Mouse (Mus musculus) midbrain, embryonic 13.5 days (tissue): ENCODE results near the gene Neu1. TPM values are rescaled to one million over a fixed set of nuclear protein-coding genes. Genes with fewer than 3 reads are reported as not detected.
"Not testable (repeated sequence)": the region's sequence is repeated elsewhere in the genome, so short reads cannot be mapped to it uniquely, and the experiment has no call there.

Experiments
- ATAC-seq: fragments of 200-750 bp; cut with Nextera tagmentation; 2 replicates; pipeline ENCODE4 v1.8.0; 2017; ENCODE audit warnings: mild to moderate bottlenecking, moderate TSS enrichment, moderate library complexity
- H3K27ac ChIP-seq: fragments of 300-500 bp; sonication (generic); 2 replicates; pipeline ENCODE4 v1.5.1; 2015; ENCODE audit warnings: inconsistent platforms, mild to moderate bottlenecking, moderate library complexity
- H3K27me3 ChIP-seq: fragments of 300-500 bp; sonication (generic); 2 replicates; pipeline ENCODE4 v1.6.1; 2015; ENCODE audit warnings: mild to moderate bottlenecking, inconsistent platforms
- H3K36me3 ChIP-seq: fragments of 300-500 bp; sonication (generic); 2 replicates; pipeline ENCODE4 v1.6.1; 2015; ENCODE audit warnings: mild to moderate bottlenecking, inconsistent platforms
- H3K4me1 ChIP-seq: fragments of 300-500 bp; sonication (generic); replicated peaks from 2 replicates; pipeline ENCODE4 v1.6.1; 2015; ENCODE audit warnings: inconsistent platforms
- H3K4me2 ChIP-seq: fragments of 300-500 bp; sonication (generic); replicated peaks from 2 replicates; pipeline ENCODE4 v1.6.1; 2015; ENCODE audit warnings: moderate library complexity, mild to moderate bottlenecking, inconsistent platforms
- H3K4me3 ChIP-seq: fragments of 300-500 bp; sonication (generic); replicated peaks from 2 replicates; pipeline ENCODE4 v1.5.1; 2015; ENCODE audit warnings: mild to moderate bottlenecking, inconsistent platforms
- H3K9ac ChIP-seq: fragments of 300-500 bp; sonication (generic); replicated peaks from 2 replicates; pipeline ENCODE4 v1.6.1; 2015; ENCODE audit warnings: mild to moderate bottlenecking, inconsistent platforms
- H3K9me3 ChIP-seq: fragments of 300-500 bp; sonication (generic); 2 replicates; pipeline ENCODE4 v1.6.1; 2016; ENCODE audit warnings: mild to moderate bottlenecking, inconsistent platforms
- WGBS: fragments of 180-500 bp; shearing (Covaris S2); methylation state at CpG from one replicate; pipeline ENCODE4 v1.1.7; 2015; 5-methylcytosine and 5-hydroxymethylcytosine counted together
- polyA plus RNA-seq: library from polyadenylated mRNA; unstranded; fragments of >200 nt; fragmentation: Nextera tagmentation; extraction: Ambion mirVana; gene quantifications from 2 replicates; pipeline ENCODE4 v1.2.1, GENCODE M21; 2015

The Neu1 gene
- polyA plus RNA-seq, 1 experiment from 2014 or later: 25.9 TPM

DNA sequence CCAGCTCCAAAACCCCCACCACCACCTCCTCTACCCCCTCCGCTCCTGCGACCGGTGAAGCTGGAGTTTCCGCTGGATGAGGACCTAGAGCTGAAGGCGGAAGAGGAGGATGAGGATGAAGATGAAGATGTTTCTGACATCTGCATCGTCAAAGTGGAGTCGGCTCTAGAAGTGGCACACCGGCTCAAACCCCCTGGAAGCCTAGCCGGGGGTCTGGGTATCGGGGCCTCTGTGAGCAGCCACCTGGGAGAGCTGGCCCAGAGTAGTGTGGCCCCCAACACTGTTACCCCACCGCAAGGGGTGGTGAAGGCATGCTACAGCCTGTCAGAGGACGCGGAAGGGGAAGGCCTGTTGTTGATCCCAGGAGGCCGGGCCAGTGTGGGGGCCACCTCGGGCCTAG, 35.3 kb upstream of the Neu1 start:
- H3K27me3 ChIP-seq: no peaks in the 10 kb centered on the region
- H3K36me3 ChIP-seq: peaks cover 11% of the 10 kb centered on the region
- H3K4me2 ChIP-seq: peak overlapping the region; percentile 99
- peak overlapping the region; percentile 86 for H3K4me3 ChIP-seq
- H3K4me1 ChIP-seq: peaks cover 50% of the 10 kb centered on the region
- no peak for ATAC-seq
- H3K9me3 ChIP-seq: no peaks in the 10 kb centered on the region
- WGBS: 94% methylated on average over 15 of the region's 15 CpGs
- H3K9ac ChIP-seq: peak overlapping the region; percentile 97
- peak overlapping the region; percentile 95 for H3K27ac ChIP-seq

DNA sequence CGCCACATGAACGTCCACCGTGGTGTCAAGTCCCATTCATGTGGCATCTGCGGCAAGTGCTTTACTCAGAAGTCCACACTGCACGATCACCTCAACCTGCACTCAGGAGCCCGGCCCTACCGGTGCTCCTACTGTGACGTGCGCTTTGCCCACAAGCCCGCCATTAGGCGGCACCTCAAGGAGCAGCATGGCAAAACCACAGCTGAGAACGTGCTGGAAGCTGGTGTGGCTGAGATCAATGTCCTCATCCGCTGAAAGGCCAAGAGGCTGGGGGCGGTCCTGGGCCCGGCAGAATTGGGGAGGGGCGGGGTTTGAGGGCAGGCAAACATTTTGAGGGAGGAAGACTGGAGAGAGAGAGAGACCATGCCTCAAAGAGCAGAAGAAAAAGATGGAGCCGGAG, 34.7 kb upstream of the Neu1 start:
- peaks cover 16% of the 10 kb centered on the region for H3K36me3 ChIP-seq
- no peaks in the 10 kb centered on the region for H3K9me3 ChIP-seq
- ATAC-seq: no peak
- peak overlapping the region; percentile 30; the same call in 1 of the 2 replicates for H3K27ac ChIP-seq
- WGBS: 84% methylated on average over 17 of the region's 17 CpGs
- peak overlapping the region; percentile 86 for H3K4me3 ChIP-seq
- H3K4me1 ChIP-seq: peaks cover 55% of the 10 kb centered on the region
- no peaks in the 10 kb centered on the region for H3K27me3 ChIP-seq
- H3K9ac ChIP-seq: peak overlapping the region; percentile 97; the same call in 1 of the 2 replicates
- peak overlapping the region; percentile 99 for H3K4me2 ChIP-seq

DNA sequence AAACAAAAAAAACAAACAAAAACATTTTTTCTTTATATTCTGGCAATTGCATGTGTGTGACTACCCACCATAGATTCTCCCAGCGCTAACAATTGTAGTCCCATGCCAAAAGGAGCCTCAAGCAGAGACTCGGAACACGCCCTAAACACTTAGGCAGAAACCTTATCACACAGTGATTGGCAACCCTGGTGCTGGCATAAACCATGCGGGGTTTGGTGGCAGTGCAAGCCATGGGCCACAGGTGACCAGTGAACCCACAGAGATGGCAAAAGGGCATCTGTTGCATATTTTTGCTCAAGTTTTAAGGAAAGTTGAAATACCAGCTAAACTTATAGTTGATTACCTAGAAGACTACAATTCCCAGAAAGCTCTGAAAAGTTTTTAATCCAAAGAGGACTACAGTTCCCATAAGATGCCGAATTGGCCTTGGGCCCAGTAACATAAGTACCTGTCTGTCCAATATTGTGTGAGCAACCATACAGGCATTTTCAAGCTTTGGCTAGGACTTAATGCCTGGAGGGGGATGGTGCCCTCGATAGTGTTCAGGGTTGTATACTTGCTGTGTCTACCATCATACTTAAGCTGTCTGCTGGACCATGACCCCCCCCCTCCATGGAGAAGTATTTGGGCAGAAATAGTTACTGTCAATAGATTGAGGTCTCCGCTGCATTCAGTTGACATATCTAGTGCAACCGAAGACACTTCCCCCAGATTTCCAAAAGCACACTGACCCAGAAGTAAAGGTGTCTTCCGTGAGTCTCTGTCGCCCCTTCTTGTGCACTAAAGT, 33.5 kb upstream of the Neu1 start:
- Histone ChIP-seq H3K27ac (peak overlapping the region; percentile 95), H3K36me3 (peaks cover 25% of the 10 kb centered on the region), H3K9ac (peak overlapping the region; percentile 97), H3K27me3 (no peaks in the 10 kb centered on the region), H3K4me2 (peak overlapping the region; percentile 99), H3K4me1 (peaks cover 55% of the 10 kb centered on the region), H3K9me3 (no peaks in the 10 kb centered on the region), H3K4me3 (peak overlapping the region; percentile 96)
- ATAC-seq: no peak
- 20% methylated on average over 10 of the region's 10 CpGs for WGBS

DNA sequence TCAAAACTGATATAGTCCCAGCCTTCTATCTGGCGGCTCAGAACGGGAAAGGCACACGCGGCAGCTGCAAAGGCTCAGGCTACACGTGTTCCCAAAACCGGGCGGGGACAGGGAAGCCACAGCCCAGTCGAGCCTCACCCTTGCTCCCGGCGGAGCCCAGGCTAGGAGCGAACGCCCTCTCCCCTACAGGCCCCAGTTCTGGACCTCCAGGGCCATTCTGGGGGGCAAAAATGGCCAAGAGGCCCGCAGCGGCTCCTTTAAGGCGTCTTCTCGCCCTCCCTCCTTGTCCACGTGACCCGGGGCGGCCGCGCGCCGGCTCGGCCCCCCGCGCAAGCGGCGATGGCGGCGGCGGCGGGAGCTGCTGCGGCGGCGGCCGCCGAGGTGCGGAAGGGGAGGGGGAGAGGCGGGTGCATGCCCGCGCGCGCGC, 32.9 kb upstream of the Neu1 start, which contains the start of the genes C2 and Ehmt2:
C2 (minus strand) TSS at position 106 of the 427 bp plus-strand sequence.
Ehmt2 (plus strand) TSS at position 310 of the 427 bp plus-strand sequence.
- H3K4me1 ChIP-seq: peaks cover 55% of the 10 kb centered on the region
- H3K27ac ChIP-seq: peak within 1 kb of the TSS; percentile 95
- peak within 1 kb of the TSS; percentile 99 for H3K4me2 ChIP-seq
- WGBS: under 1% methylated on average over 34 of the region's 44 CpGs
- ATAC-seq: peak; percentile 28
- H3K9me3 ChIP-seq: no peaks in the 10 kb centered on the region
- peaks cover 31% of the 10 kb centered on the region for H3K36me3 ChIP-seq
- peak within 1 kb of the TSS; percentile 97 for H3K9ac ChIP-seq
- H3K4me3 ChIP-seq: peak within 1 kb of the TSS; percentile 96
- no peaks in the 10 kb centered on the region for H3K27me3 ChIP-seq

DNA sequence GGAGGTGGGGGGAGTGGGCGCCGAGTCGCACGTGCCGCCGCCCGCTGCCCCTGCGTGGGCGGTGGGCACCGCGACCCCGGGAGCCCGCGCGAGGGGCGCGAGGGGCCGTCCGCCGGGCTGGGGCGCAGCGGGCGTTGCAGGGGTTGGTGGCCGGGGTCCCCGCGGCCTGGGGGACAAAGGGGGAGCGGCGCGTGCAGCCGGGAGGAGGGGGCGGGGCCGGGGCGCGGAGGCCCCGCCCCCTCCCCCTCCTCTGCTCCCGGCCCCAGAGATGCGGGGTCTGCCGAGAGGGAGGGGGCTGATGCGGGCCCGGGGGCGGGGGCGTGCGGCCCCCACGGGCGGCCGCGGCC, 32.4 kb upstream of the Neu1 start:
- H3K4me2 ChIP-seq: peak overlapping the region; percentile 99
- no peaks in the 10 kb centered on the region for H3K9me3 ChIP-seq
- WGBS: 0% methylated on average over 3 of the region's 47 CpGs
- H3K27ac ChIP-seq: peak overlapping the region; percentile 95
- H3K36me3 ChIP-seq: peaks cover 36% of the 10 kb centered on the region
- peaks cover 51% of the 10 kb centered on the region for H3K4me1 ChIP-seq
- H3K9ac ChIP-seq: peak overlapping the region; percentile 97
- no peaks in the 10 kb centered on the region for H3K27me3 ChIP-seq
- ATAC-seq: no peak
- peak overlapping the region; percentile 96 for H3K4me3 ChIP-seq

DNA sequence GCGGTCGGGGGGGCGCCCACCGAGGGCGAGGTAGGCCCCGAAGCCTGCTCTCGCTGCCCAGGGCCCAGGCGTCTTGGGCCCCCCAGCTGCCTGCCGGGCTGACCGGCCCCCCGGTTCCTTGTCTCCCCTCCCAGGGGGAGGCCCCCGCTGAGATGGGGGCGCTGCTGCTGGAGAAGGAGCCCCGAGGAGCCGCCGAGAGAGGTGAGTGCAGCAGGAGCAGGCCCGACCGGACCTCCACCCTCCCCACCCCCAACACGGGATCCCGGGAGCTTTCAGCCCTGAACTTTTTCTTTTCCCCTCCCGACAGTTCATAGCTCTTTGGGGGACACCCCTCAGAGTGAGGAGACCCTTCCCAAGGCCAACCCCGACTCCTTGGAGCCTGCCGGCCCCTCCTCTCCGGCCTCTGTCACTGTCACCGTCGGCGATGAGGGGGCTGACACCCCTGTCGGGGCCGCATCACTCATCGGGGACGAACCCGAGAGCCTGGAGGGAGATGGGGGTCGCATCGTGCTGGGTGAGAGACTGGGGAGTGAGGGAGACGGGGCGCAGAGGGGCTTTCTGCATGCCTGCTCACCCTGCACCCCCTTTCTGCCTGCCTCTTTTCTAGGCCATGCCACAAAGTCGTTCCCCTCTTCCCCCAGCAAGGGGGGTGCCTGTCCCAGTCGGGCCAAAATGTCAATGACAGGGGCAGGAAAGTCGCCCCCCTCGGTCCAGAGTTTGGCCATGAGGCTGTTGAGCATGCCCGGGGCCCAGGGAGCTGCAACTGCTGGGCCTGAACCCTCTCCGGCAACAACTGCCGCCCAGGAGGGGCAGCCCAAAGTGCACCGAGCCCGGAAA, 31.8 kb upstream of the Neu1 start:
- no peaks in the 10 kb centered on the region for H3K27me3 ChIP-seq
- H3K9ac ChIP-seq: peak overlapping the region; percentile 97
- H3K27ac ChIP-seq: peak overlapping the region; percentile 95
- H3K4me1 ChIP-seq: peaks cover 48% of the 10 kb centered on the region
- under 1% methylated on average over 36 of the region's 45 CpGs for WGBS
- peak overlapping the region; percentile 96 for H3K4me3 ChIP-seq
- peaks cover 42% of the 10 kb centered on the region for H3K36me3 ChIP-seq
- H3K9me3 ChIP-seq: no peaks in the 10 kb centered on the region
- H3K4me2 ChIP-seq: peak overlapping the region; percentile 99
- peak; percentile 14 for ATAC-seq

DNA sequence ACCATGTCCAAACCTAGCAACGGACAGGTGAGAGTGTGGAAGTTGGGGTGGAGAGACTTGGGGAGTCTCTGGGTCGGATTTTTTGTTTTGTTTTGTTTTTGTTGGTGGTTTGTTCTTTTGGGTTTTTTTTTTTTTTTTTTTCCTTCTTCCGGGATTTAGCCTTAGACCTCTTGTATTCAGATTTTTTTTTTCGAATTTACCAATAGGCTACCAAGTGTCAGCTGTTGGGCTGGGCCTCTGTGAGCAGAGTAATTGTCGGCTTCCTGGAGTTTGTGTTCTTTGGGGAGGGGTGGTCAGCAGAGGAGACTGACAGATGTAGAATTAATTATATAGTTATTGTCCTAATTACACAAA, 31.2 kb upstream of the Neu1 start:
- Histone ChIP-seq H3K4me3 (peak overlapping the region; percentile 96), H3K9me3 (no peaks in the 10 kb centered on the region), H3K4me2 (peak overlapping the region; percentile 99), H3K27me3 (no peaks in the 10 kb centered on the region), H3K4me1 (peaks cover 48% of the 10 kb centered on the region), H3K9ac (peak overlapping the region; percentile 97), H3K27ac (peak overlapping the region; percentile 95), H3K36me3 (peaks cover 48% of the 10 kb centered on the region)
- ATAC-seq: no peak
- 0% methylated on average over 5 of the region's 5 CpGs for WGBS

DNA sequence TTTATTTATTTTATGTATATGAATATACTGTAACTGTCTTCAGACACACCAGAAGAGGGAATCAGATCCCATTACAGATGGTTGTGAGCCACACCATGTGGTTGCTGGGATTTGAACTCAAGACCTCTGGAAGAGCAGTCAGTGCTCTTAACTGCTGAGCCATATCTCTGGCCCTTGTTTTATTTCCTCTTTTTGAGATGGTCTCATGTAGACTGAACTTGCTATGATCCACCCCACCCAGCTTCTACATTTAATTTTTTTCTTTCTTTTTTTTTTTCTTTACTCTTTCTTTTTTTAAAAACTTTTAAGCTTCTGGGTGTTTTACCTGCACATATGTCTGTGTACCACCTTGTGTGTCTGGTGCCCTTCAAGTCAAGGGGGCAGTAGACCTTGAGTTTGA, 30.2 kb upstream of the Neu1 start:
- not testable (repeated sequence) for ATAC-seq, H3K27ac ChIP-seq, H3K27me3 ChIP-seq, H3K9me3 ChIP-seq, H3K9ac ChIP-seq
- H3K4me3 ChIP-seq: peak overlapping the region; percentile 96; the same call in 1 of the 2 replicates
- peaks cover 54% of the 10 kb centered on the region for H3K36me3 ChIP-seq
- peaks cover 40% of the 10 kb centered on the region for H3K4me1 ChIP-seq
- H3K4me2 ChIP-seq: peak overlapping the region; percentile 99; the same call in 1 of the 2 replicates

DNA sequence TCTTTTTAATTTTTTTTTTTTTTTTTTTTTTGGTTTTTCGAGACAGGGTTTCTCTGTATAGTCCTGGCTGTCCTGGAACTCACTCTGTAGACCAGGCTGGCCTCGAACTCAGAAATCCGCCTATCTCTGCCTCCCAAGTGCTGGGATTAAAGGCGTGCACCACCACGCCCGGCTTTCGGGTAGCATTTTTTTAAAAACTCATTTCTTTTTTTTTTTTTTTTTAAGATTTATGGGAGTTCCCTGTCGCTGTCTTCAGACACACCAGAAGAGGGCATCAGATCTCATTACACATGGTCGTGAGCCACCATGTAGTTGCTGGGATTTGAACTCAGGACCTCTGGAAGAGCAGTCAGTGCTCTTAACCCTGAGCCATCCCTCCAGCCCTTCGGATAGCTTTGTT, 29.1 kb upstream of the Neu1 start:
- 97% methylated on average over 9 of the region's 10 CpGs for WGBS
- not testable (repeated sequence) for ATAC-seq, H3K9ac ChIP-seq, H3K9me3 ChIP-seq, H3K27me3 ChIP-seq, H3K4me3 ChIP-seq, H3K4me2 ChIP-seq, H3K27ac ChIP-seq
- H3K4me1 ChIP-seq: peaks cover 29% of the 10 kb centered on the region
- peaks cover 58% of the 10 kb centered on the region for H3K36me3 ChIP-seq

DNA sequence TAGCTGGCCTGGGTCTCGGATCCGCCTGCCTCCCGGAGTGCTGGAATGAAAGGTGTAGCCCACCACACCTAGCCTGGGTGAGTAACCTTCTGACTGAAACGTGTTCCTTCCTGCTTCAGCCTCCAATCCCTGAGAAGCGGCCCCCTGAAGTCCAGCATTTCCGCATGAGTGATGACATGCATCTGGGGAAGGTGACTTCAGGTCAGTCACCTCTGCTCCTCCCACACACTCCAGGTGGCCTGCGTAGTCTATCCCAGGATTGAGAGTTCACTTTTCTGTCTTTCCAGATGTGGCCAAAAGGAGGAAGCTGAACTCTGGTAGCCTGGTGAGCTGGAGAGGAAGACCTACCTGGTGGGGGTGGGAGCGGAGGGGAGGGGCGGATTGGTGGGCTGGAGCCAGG, 28.2 kb upstream of the Neu1 start:
- ATAC-seq: no peak
- Histone ChIP-seq H3K27ac (no peak overlapping the region), H3K4me1 (peaks cover 19% of the 10 kb centered on the region), H3K9ac (no peak overlapping the region), H3K9me3 (no peaks in the 10 kb centered on the region), H3K4me3 (no peak overlapping the region), H3K27me3 (no peaks in the 10 kb centered on the region), H3K4me2 (no peak overlapping the region), H3K36me3 (peaks cover 68% of the 10 kb centered on the region)
- 91% methylated on average over 9 of the region's 9 CpGs for WGBS

DNA sequence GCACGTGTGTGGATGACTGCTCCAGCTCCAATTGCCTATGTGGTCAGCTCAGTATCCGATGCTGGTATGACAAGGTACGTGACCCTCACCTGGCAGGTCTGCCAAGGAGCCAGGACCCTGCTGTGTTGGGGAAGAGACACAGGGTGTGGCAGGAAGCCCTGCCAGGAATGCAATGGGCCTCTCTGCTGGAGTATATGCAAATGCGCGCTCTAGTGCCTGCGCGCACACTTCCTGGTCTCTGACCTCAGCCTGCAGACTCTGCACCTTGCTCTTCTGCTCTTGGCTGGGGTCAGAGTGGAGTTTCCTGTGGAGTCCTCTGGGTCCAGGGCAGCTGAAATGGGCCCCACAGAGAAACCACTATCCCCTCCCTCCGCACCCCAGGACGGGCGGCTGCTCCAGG, 20.1 kb upstream of the Neu1 start:
- Histone ChIP-seq H3K4me3 (no peak overlapping the region), H3K36me3 (peaks cover 82% of the 10 kb centered on the region), H3K9me3 (no peaks in the 10 kb centered on the region), H3K4me1 (no peaks in the 10 kb centered on the region), H3K9ac (no peak overlapping the region), H3K4me2 (no peak overlapping the region), H3K27ac (no peak overlapping the region), H3K27me3 (no peaks in the 10 kb centered on the region)
- ATAC-seq: no peak
- whole genome bisulfite sequencing: 95% methylated on average over 10 of the region's 10 CpGs

DNA sequence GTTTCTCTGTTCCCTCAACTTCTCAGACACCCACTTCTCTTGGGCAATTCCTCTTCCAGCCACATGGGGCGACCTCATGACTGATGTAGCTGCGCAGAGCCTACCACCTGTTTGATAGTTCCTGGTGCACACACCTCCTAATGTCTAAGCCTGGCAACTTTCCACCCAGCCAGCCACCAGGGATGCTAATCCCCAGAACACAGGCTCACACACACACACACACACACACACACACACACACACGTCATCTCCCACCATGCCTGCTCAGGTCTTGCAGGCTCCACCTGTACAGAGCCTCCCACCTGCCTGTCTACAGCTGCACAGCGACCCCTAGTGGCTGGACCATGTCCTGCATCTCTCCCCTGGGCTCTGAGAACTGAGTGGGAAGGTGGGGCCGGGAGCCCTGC, 19.1 kb upstream of the Neu1 start:
- Histone ChIP-seq H3K4me2 (no peak overlapping the region), H3K9me3 (no peaks in the 10 kb centered on the region), H3K36me3 (peaks cover 72% of the 10 kb centered on the region), H3K4me3 (no peak overlapping the region), H3K9ac (no peak overlapping the region), H3K4me1 (no peaks in the 10 kb centered on the region), H3K27ac (no peak overlapping the region), H3K27me3 (no peaks in the 10 kb centered on the region)
- peak; percentile 69 for ATAC-seq
- 43% methylated on average over 5 of the region's 5 CpGs for WGBS
